Mouse (Mus musculus) thymus, postnatal 0 days (tissue): ENCODE data around the gene Cenpj. TPM values are rescaled to one million over a fixed set of nuclear protein-coding genes. Genes with fewer than 3 reads are reported as not detected.

Experiments used
- DNase-seq: peaks from one replicate; pipeline ENCODE4 v3.0.0-alpha.2; 2015; ENCODE audit warnings: low spot score
- polyA plus RNA-seq: library from polyadenylated mRNA; unstranded; fragments of >200 nt; fragmentation: Nextera tagmentation; extraction: Ambion mirVana; gene quantifications from 2 replicates; pipeline ENCODE4 v1.2.1, GENCODE M21; 2015

Cenpj gene
- 12.7 and 12.9 TPM in 2 replicates for polyA plus RNA-seq

DNA sequence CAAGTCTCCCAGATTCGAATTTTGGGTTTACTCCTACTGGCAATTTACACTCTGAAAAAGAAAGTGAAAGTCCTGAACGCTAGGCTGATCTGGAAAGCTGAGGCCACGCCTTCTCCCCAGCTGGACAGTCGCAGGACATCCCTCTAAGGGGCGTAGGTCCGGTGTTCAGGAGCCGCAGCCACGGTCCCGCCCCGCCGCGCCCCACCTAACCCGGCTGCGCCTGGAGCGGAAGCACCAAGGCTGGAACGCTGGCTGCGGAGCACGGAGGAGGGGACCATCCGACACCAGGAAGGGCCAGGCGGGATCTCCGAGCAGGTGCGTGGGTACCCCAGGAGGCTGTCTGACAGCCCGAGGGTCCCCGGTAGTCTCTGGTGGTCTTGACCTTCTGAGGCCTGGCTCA lies at the start of gene Cenpj, which contains the start of gene Parp4:
Cenpj (minus strand) TSS at position 10 of the 400 bp plus-strand sequence.
Parp4 (plus strand) TSS at position 204 of the 400 bp plus-strand sequence.
- DNase-seq = peak; percentile 58

DNA sequence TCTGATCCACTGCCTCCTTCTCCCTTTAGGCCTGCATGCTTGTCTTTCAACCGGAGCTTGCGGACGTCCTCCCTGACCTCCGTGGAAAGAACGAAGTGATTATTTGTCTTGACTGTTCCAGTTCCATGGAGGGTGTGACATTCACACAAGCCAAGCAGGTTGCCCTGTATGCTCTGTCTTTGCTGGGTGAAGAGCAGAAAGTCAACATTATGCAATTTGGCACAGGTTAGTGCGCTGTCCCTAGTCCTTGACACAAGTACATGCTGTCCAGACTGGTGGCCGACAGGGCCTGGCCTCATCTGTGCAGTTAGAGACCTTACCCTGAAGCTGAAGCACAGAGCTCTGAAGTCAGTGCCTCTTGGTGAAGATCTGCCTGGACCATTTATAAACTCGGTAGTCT lies 45.2 kb upstream of the Cenpj start:
- no peak for DNase-seq

DNA sequence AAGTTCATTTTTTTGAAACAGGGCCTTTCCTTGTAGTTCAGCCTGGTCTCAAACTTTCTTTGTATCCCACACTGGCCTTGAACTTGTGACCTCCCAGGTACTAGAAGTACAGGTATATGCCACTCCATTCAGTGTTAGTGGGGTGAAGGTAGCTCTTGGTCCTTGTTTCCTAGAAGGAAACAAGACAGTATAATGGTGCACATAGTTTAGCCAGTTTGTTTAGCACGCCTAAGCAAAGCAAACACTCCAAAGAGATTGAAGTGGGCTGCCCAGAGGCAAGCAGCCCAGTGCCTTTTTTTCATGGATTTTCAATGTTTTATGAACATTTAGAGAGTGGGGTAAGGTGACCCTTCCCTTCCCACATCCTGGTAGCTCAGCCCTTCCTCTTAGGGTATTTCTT lies 42.2 kb upstream of the Cenpj start:
- no peak for DNase-seq

DNA sequence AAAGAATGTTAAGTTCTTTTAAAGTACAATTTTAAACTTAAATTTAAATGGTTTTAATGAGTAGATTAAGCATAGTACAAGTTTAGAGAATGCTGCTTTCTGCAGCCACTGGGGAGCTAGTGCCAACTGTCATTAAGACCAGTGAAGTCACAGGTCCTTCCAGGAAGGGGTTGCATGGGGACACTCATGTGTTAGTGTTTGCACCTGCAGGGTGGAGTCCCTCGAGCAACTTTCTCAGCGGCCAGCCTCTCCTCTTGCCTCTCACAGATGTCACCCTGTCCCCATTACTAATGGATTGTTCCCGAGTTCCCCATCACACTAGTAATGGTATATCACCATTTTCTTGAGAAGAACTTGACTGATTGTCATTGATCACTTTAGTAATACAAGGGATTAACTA lies 38.0 kb upstream of the Cenpj start:
- no peak for DNase-seq

DNA sequence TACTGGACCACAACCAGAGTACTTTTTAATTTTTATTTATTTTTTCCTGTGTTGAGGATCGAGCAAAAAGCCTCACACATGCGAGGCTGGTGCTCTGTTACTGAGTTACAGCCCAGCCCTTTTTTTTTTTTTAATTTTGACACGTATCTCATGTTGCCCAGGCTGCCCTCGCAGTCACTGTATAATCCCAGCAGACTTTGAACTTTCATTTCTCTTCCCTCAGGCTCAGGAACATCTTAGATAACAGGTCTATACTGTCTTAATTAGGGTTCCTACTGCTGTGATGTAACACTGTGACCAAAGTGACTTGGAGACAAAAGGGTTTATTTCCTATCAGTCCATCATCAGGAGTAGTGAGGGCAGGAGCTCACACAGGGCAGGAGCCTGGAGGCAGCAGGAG lies 29.9 kb upstream of the Cenpj start:
- DNase-seq = no peak

DNA sequence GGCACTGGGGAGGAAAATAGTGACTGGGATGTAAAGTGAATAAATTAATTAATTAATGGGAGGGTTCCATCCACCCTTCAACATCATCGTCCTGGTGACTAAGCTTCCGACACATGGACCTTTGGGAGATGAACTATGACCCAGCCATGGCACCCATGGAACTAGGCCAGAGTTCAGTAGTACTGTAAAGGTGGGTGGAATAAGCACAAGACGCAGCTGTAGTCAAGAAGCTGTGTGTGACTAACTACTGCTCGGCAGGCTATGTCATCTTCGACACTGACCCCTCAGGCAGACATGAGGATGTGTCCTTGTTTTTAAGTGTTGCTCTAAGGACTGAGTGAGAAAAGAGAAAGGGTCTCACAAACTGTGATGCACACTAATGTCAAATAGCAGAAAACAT lies 29.2 kb upstream of the Cenpj start:
- no peak for DNase-seq

DNA sequence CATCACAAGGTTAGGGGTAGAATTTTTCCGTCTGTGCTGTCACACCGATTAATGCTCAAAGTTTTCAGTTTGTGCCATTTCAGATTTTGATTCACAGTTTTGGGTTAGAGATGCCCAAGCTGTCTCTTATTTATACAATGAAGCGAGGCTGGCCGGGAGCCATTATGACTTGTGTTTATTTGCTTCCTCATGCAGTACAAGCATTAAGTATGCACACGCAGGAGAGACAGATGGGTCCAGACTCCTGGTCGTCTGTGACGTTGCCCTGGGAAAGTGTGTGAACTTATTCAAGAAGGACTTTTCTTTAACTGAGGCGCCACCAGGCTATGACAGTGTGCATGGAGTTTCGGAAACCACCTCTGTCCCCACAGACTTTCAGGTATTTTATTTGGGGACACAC lies 26.8 kb upstream of the Cenpj start:
- DNase-seq = no peak

DNA sequence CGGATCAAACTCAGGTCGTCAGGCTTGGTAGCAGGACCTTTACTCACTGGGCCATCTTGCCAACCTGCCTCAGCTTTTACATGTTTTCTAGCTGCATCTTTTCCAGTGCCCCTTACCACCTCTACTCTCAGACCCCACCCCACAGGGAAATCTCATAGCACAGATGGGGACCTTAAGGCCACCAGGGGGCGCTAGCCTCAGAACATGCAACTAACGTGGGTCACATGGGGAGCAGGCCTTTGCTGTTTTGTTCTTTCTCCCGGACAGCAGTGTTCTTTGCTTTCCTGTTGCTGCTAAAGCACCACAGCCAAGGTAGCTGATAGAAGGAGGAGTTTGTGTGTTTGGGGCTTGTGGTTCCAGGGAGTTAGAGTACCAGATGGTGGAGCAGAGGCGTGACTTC lies 23.5 kb upstream of the Cenpj start:
- peak; percentile 76 for DNase-seq

DNA sequence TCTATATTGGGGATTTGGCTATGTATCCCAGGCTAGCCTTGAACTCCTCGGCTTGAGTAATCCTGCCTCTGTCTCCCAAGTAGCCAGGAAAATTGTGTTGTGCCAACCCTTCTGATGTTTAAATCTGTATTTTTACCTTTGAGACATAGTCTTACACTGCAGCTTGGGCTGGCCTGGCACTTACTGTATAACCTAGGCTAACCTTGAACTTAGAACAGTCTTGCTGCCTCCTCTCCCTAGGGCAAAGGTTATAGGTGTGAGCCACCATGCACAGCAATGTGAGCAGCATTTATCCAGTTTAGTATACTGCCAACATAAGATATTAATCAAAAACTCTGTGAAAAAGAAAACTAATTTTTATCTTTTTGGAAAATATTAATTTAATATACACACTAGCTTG lies 19.6 kb upstream of the Cenpj start:
- no peak for DNase-seq

DNA sequence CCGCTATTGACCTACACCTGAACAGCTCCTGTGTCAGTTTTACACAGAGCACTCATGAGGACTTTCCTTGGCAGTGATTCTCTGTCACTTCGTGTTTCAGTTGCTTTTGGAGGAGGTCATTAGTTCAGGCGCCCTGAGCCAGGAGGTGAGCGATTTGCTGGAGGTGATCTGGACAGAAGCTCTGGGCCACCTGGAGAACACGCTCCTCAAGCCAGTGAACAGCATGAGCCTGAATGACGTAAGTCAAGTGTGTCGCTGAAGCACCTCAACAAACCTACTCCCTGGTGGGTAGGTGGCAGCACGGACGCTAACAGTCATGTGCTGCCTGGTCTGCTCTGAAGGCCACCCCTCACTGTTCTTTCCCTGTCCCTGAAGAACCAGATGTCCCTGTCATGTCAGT lies 17.0 kb upstream of the Cenpj start:
- no peak for DNase-seq

DNA sequence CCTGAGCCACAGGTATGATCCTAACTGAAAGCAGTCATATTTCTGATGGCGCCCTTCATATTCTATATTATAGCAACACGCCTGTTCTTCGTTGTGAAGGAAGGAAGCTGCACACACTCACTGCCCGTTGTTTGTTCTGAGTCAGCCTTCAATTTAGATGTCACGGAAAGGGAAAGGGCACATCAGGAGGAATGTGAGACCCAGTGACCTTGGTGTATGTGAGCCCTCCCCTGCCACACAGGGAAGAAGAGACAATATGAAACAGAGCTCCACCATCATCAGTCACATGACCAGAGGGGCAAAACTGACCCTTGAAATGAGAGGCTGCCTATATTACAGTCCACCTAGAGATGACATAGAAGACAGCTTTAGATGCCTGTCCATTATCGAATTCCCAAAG lies 7.1 kb upstream of the Cenpj start:
- DNase-seq = no peak

DNA sequence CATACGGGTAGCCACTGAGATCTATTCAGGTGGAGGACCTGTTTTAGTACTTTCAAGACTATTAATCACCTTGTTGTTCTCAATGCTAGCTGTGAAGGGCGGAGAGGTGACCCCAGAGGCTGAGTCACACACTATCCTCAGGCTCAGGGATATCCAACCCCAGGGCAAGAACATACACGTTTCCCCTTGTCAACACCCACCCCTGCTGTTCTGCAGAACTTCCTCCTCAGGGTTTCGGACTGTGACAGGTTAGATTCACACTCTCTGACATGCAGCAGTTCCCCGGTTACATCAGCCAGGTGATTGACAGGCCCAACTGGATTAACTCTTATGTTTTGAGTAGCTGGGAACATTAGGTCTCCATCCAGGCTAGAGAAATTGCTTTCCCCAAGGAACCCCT lies 5.9 kb upstream of the Cenpj start:
- DNase-seq = no peak

DNA sequence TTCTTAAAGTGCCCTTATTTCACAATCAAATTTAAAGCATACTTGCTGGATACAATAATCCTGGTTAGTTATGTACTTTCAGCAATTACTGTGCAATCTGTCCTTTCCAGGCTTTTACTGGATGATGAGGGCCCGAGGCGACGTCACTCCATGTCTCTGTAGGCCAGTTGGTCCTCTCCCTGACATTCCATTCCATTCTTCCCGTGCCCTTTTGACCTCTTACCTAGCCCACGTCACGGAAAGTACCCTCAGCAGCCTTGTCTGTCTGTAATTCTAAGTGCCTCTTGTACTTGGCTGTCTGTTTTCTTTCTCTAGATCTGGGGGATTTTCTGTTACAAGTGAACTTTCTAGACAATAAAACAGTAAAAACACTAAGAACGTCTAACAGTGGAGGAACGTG lies 3.8 kb upstream of the Cenpj start:
- no peak for DNase-seq

DNA sequence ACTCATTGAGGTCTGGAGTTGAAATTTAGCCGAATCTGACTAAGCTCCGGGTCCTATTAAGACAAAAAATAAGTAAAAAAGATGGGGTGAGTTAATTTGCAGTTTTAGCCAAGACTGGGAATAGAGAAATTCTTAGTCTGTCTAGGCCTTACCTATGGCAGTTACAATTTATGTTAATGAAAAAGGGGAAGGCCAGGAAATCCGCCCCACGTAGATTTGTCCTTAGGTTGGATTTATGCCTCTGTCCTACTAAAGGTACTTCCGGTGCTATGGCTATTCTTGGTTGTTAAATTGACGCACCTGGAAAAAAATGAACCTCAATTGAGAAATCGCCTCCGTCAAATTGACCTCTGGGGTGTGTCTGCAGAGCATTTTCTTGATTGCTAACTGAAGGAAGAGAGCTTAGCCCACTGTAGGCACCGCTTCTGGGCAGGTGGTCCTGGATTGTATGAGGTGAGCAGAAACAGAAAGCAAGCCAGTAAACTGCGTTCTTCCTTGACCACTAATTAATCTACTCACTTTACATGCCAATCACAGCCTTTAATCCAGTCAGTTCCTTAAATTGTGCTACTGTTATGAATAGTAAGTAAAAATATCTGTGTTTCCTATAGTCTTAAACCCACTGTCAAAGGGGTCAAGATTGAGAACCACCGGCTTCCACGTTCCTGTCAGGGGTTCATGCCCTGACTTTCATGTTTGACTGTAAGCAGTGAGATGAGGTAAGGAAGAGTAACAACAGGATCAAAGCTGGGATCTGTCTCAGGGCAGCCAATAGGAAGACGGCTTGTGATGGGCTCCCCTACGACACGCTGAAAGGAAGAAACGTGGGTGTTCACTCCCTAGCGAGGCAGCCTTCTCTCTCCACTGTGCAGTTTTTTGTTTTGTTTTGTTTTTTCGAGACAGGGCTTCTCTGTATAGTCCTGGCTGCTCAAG lies 1.0 kb upstream of the Cenpj start:
- DNase-seq = peak; percentile 71

DNA sequence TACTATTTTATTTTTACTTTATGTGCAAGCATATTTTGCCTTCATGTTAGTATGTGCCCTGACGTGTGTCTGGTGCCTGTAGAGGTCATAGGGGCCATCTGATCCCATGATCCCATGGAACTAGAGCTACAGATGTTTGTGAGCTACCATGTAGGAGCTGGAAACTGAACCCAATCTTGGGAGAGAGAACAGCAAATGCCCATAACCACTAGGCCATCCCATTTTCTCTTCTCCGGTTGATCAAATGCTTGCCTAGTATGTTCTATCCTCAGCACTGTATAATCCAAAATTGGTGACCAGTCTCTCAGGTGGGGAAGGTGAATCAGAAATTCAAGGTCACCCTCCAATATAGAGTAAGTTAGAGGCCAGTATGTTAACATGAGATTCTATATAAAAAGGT lies 2.7 kb downstream of the Cenpj start:
- no peak for DNase-seq

DNA sequence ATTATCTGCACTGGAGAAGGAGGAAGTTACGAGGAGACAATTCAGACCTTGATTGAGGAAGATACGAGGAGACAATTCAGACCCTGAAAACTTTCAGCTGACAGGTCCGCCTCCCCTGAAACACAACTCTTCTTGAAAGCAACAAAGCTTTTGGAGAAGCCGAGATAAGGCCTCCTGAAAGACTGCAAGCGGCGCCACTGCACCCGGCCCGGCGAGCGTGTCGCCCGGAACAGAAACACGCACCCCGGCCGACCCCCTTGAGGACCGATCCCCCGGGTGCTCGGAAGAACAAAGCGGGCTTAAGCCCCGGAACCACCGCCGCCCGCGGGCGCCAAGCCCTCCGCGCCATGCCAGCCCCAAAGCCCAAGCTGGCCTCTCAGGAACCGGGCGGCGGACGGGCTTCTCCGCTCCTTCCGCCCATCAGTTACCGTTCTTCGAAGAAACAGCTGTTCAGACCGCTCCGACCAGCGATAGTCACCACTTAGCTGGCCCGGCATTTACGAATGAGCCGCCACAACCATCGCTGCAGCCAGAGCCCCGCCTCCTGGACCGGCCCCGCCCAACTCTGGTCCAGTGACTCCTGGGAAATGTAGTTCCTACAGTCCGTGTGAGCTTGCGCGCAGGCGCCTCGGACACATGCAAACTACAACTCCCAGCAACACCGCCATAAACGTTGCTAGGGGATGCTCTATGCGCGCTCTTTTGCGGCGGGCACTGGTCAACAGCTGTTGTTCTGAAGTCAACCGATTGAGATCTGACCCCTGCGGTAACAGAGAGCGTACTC lies 3.7 kb downstream of the Cenpj start:
- DNase-seq = peak; percentile 93

DNA sequence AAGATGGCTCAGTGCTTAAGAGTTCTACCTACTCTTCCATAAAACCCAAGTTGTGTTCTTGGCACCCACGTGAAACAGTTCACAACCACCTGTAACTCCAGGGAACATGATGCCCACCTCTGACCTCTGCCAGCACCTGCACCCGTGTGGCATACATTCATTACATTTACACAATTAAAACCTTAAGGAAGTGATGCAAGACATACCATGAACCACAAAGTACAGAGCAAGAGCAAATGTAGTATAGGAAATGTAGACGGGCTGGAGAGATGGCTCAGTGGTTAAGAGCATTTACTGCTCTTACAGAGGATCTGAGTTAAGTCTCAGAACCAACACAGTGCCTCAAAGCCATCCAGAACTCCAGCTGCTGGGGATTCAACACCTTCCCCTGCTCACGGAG lies 6.2 kb downstream of the Cenpj start:
- no peak for DNase-seq

DNA sequence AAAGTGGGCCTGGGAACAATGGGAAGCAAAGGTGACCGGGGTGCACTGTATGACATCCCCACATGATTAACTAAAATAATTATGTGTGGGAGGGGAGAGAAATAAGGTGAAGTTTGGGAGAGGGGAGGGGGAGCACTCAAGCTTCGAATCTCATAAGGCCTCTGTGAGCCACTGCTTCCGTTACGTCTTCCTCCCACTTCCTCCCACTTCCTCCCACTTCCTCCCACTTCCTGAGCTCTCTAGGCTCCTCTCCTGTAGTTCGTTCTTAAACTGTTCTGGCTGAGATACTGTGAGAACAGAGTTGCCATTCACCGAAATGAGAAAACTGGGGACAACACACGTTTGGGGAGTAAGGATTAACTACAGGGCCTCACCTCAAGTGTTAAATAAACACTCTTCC lies 7.7 kb downstream of the Cenpj start:
- DNase-seq = no peak

DNA sequence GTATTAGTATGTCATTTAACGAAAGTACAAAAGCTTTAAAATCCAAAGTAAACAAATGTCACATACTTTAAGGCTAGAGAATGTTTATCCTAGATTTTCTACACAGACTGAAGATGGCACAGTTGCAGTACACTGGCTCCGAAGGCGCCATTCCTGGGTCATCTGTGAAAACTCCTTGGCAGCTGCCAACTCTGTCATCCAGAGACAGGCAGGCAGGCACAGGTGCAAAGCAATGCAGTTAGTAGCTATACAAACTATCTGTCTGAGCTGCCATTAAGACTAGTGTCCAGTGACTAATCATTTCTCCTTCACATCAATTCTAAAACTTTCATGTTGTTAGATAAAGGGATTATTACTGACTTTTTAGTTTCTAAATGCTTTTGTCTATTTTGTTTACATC lies 16.1 kb downstream of the Cenpj start:
- DNase-seq = no peak

DNA sequence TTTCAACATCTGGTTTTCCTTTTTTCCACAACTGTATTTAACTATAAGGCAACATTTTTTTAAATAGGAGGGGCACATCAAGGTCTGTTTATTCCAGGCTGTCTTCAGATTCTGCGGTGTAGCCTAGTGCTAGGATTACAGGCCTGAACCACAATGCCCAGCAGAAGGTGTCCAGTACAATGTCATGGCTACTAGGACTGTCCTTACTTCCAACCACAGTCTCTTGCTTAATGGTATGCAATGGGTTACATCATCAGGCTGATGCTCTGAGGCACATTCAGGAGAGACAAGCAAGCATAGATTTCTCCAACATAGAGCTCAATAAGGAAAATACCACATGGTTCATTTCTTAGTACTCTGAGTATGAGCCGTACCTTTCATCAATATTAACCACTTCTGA lies 20.5 kb downstream of the Cenpj start:
- DNase-seq = no peak

DNA sequence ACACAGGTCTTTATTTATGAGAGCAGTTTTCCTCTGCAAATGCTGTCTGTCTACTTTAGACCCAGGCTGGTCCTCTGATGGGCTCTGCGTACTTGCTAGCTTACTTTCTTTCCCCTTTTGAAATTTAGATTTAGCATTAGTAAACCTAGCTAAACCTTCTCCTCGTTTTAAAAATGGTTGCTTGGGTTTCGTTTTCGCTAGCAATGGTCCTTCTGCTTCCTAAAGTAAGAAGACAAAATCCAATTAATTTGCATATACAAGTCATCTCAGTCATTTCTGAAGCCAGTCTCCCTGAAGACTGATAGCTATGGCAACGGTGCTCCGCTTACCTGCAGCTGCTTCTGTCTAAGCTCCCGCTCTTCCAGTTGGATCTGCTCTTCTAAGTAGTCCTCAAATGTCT lies 21.9 kb downstream of the Cenpj start:
- no peak for DNase-seq

DNA sequence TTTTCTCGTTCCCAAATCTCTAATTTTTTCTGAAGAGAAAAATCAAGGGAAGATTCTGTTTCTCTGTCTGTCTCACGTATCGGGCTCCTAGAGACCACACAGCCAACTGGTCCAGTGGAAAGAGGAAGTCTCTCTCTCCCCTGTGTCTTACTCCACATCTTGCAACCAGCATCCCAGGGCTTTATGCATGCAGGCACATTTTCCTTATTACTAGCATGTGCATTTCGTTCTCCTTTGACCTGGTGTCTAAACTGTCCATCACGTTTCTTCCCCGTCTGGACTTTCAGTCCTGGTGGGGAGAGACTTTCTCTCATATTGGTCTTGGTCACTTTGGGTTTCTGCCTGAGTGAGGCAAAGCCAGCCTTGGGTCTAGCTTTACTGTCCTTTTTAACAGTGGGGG lies 22.3 kb downstream of the Cenpj start:
- DNase-seq = no peak

DNA sequence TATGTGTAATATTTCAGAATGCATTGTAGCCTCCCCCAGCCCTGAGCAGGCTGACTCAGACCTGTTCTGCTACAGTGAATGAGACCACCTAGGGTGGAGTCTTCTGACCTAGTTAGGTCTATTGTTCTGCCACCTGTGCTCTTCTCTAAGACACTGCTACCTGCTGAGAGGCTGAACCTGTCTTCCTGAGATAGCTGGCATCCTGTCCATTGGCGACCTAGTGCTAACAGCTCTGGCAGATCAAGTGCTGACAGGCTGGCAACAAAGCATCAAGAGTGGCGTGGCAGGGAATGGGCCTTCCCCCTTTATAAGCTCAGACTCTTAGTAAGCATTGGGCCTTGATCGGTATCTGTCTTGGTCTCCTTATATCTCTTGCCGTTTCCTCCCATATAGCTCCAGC lies 24.3 kb downstream of the Cenpj start:
- DNase-seq = no peak
